Mouse (Mus musculus): ENCODE results near the gene Spint2. TPM values are rescaled to one million over a fixed set of nuclear protein-coding genes. Genes with fewer than 3 reads are reported as not detected.
A peak's percentile ranks its signal among the peaks of the same experiment; 100 is the strongest.

Spint2 gene
- total RNA-seq, 1 experiment from 2014 or later = 36.9 TPM

GRCm38 (mm10) chr7:29304463-29305262, 23.0 kb upstream of the Spint2 start:
- DNase-seq = no peak

- peak; percentile 80 for DNase-seq
These were observed 22.2 kb upstream of the Spint2 start, which contains the start of gene Dpf1 for GRCm38 (mm10) chr7:29303738-29304462. Dpf1 (plus strand) TSS chr7:29303951.

GRCm38 (mm10) chr7:29302641-29303040, 20.9 kb upstream of the Spint2 start:
- DNase-seq = no peak

DNA sequence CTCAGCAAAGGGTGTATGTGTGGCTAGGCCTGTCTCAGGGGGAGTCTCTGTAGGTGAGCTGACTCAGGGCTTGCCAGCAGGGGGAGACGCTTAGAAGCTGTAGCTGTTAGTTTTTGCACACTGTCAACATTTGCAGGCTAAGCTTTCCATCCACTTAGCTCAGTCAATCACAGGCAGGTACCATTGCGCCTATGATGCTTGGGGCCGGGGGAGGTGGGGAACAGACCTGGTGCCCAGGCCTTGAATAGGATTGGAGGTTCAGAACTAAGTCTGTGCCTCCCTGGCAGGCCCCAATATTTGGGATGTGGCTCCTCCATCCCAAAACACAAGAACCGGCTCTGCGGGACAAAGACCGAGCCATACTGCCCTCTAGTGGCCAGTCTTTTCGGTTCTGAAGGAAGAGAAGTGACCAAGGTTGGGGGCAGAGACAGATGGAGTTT, 19.4 kb upstream of the Spint2 start:
- peak; percentile 59 for DNase-seq

- no peak for DNase-seq
These were observed 15.3 kb upstream of the Spint2 start for GRCm38 (mm10) chr7:29296998-29297397.

GRCm38 (mm10) chr7:29295861-29296647, 14.3 kb upstream of the Spint2 start:
- no peak for DNase-seq

- DNase-seq = no peak
These were observed 12.5 kb upstream of the Spint2 start for GRCm38 (mm10) chr7:29294111-29294761.

DNA sequence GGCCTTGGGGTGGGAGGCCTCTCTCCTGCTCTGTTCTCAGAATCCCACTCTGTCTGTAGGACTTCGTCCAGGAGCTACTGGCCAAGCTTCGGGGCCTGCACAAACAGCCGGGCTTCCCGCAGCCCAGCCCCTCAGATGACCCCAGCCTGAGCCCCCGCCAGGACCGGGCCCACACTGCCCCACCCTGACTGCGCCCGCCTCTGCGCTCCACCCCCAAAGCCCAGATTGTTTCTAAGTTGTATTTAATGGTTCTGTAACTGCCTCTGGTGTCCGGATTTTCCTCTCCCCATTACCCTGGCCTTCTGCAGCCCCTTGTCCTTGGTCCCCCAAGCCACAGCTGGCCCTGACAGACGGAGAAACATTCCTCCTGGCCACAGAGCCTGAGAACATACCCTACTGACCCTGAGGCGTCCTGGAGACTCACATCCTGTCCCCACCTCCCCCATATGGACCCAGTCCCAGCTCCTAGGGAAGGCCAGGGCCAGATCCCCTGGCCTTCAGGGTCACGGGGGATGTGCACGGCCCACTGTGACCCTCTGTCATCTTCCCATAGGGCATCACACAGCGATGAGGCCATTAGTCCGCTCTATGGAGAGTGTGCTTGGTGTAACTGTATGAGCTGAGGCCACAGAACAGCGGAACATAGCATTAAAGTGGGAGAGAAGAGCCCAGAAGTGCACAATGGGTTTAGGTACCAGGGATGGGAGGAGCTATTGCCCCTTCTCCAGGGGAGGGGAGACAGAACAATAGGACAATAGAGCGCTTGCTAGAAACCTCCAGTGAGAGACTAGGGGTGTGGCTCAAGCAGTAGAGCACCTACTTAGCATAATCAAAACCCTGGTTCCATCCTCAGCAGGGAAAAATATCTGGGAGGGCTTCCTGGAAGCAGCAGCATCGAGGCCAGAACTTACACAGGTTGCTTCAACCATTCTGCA, 11.7 kb upstream of the Spint2 start:
- no peak for DNase-seq

- DNase-seq = no peak
These were observed 10.9 kb upstream of the Spint2 start for GRCm38 (mm10) chr7:29292458-29293098.

GRCm38 (mm10) chr7:29291616-29292457, 10.1 kb upstream of the Spint2 start:
- no peak for DNase-seq

DNA sequence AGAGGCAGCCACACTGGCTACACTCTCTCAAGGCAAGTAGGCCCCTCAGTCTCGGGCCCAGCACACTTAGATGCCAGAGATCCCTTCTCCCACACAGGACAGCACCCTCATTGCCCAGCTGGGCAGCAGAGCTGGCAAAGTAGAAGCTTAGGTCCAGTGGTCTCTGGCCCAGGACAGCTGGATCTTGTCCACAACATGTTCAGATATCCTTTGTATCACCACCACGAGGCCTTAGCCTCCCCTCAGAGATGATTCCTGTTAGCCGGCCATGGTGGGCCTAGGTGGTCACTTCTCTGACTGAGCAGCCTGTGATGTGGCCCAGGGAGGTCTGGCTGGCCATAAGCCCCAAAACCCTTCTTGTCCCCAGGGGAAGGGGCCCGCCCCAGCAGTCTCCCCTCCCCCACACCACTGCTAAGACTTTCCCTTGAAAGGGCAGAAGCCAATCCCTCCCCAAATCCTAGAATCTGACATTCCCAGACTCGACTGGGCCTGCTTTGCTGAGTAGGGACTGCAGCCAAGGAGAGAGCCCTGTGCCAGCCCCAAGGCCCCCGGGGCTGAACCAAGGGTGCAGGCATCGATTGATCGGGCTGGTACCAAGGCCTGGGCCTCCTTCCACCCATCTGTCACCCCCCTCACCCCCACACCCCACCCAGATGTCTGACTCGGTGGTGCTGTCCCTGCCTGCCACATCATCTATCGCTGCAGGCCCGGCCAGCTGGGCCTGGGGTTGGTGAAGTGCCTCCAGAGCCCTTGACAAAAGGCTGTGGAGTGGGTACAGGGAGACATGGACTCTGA, 9.2 kb upstream of the Spint2 start:
- DNase-seq = no peak

GRCm38 (mm10) chr7:29289856-29290255, 8.1 kb upstream of the Spint2 start:
- no peak for DNase-seq

DNA sequence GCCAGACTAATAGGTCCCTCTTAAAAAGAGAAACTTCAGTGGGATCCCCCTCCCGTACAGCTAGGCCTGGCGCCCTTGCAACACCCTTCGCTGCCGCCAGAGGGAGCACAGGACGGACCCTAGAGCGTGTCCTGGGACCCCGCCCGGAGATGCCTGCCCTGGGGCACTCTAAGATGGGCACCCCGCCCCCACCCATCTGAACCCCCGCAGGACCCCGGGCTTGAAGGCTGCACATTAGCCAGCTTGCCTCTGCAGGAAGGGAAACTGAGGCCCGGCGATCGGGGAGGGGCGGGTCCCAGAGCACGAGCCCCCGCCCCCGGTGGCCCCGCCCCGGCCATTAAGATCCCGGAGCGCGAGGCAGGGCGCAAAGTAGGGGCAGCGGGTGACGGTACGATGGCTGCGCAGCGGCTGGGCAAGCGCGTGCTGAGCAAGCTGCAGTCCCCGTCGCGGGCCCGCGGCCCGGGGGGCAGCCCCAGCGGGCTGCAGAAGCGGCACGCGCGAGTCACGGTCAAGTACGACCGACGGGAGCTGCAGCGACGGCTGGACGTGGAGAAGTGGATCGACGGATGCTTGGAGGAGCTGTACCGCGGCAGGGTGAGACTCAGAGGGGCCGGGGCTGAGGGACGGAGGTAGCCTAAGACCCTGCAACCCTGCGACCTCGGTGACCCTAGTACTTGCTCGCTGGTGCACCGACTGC, 7.4 kb upstream of the Spint2 start, which contains the start of gene Ppp1r14a:
Gene Ppp1r14a (plus strand): TSS at position 367 of the 697 bp plus-strand sequence.
- DNase-seq = peak; percentile 69

GRCm38 (mm10) chr7:29288079-29288478, 6.4 kb upstream of the Spint2 start:
- no peak for DNase-seq

DNA sequence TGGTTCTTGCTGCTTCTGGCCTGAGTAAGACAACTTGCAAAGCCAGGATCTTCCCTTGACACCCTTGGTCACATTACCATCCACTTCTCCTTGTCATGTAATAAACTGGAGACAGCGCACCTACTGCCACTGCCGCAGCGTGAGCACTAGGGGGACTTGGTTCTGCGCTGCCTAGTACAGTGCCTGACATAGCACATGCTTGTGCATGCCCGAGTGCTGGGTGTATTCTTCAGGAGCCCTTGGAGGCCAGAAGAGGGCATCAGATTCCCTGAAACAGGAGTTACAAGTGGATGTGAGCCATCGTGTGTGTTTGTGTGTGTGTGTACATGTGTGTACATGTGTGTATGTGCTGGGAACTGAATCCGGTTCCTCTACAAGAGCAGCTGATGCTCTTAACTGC, 5.8 kb upstream of the Spint2 start:
- DNase-seq = no peak

GRCm38 (mm10) chr7:29284523-29284922, 2.8 kb upstream of the Spint2 start:
- no peak for DNase-seq

DNA sequence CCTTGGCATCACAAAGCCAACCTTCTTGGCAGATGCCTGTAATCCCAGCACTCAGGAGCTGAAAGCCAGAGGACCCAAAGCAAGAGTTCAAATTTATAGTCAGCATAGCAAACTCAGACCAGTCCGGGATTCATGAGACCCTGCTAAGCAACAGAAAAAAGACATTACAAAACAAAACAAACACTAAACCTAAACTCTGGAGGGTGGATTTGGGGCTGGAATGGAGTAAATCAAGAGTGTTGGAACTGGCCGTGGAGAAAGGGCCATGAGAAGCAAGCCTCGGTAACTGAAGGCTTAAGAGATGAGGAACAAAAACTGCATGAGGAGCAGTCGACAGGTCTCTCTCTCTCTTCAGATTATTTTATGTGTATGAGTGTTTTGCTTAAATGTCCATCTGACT, 2.2 kb upstream of the Spint2 start:
- DNase-seq = no peak

DNA sequence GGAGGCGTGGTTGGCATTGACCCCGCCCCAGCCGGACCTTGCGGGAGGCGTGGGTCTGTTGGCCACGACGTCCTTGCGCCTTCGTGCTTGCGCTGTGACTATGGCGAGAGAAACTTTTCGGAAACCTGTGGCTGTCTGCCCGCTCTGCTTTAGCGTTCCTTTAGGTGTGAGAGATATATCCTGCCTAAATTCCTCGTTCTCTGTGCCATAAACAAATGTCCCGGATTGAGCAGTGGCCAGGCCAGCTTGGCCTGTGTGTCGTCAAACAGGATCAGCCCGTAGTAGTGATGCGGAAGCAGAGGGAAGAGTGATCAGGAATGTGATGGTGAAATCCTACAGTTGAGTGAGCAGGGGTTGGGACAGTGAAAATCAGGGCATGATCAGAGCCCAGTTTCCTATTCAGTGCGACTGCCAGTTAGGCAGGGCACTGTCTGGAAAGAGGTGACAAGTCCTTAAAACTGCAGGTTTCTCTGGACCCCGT, 402 bp upstream of the Spint2 start:
- DNase-seq = no peak

Measured in adrenal gland, postnatal 25 days (tissue).